Mouse (Mus musculus): ENCODE measurements at regions not wholly inside any gene's neighbourhood (a gene's known extent, or its start where the extent isn't known, plus 50 kb on each side); places are given as distances from the start of the nearest gene placed in this dataset.
"Not testable (repeated sequence)": the region's sequence is repeated elsewhere in the genome, so short reads cannot be mapped to it uniquely, and the experiment has no call there.

DNA sequence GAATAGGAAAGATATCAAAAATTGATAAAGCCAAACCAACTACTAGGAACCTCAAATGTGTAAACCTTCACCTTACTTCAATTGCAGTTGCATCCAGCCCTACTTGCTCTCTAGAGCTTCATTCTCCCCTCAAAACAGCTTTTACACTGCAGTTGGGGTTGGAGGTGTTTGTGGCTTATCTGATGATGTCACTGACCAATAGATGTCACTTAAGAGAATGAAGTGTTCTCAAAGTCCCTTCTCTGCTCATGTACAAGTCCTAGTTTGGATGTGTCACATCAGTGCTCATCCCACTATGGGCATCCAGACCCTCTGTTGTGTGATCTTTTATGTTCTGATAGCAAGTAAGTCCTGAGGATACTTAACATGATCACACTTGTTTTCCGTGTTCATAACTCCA lies 105.6 kb upstream of the 2210010C04Rik start:
- H3K4me2 ChIP-seq (ENCODE audit: low read depth, low read length) = no peak overlapping the region
- DNase-seq (ENCODE audit: low spot score) = no peak
- 92% methylated on average over 1 of the region's 1 CpGs for WGBS

GRCm38 (mm10) chr6:41137401-41137777 lies 102.1 kb upstream of the 2210010C04Rik start:
- WGBS = 41% methylated on average over 2 of the region's 2 CpGs
- not testable (repeated sequence) for H3K9ac ChIP-seq (ENCODE audit: low read depth, low read length); H3K27ac ChIP-seq (replicated peaks; ENCODE audit: low read depth, low read length); H3K36me3 ChIP-seq (ENCODE audit: control insufficient read depth, insufficient read depth, low read length); H3K4me1 ChIP-seq (ENCODE audit: control insufficient read depth, insufficient read depth, low read length); ATAC-seq (ENCODE audit: low read depth); DNase-seq (ENCODE audit: low spot score); H3K27me3 ChIP-seq (replicated peaks; ENCODE audit: control insufficient read depth, insufficient read depth, low read length); H3K4me3 ChIP-seq (ENCODE audit: low read depth, low read length); H3K4me2 ChIP-seq (ENCODE audit: low read depth, low read length); H3K9me3 ChIP-seq (ENCODE audit: control insufficient read depth, low read length)

More for the DNA sequence above, 105.6 kb upstream of the 2210010C04Rik start:
- Histone ChIP-seq H3K9me3 (ENCODE audit: control insufficient read depth, low read length) (no peaks in the 10 kb centered on the region), H3K27me3 (replicated peaks; ENCODE audit: control insufficient read depth, insufficient read depth, low read length) (no peaks in the 10 kb centered on the region), H3K27ac (replicated peaks; ENCODE audit: low read depth, low read length) (no peak overlapping the region), H3K4me1 (ENCODE audit: control insufficient read depth, insufficient read depth, low read length) (no peaks in the 10 kb centered on the region), H3K9ac (ENCODE audit: low read depth, low read length) (no peak overlapping the region), H3K4me3 (ENCODE audit: low read depth, low read length) (no peak overlapping the region), H3K36me3 (ENCODE audit: control insufficient read depth, insufficient read depth, low read length) (no peaks in the 10 kb centered on the region)
- no peak for ATAC-seq (ENCODE audit: low read depth)

GRCm38 (mm10) chr6:41136717-41137400 lies 101.5 kb upstream of the 2210010C04Rik start:
- Histone ChIP-seq H3K4me3 (ENCODE audit: low read depth, low read length) (no peak overlapping the region), H3K9ac (ENCODE audit: low read depth, low read length) (no peak overlapping the region), H3K36me3 (ENCODE audit: control insufficient read depth, insufficient read depth, low read length) (no peaks in the 10 kb centered on the region), H3K9me3 (ENCODE audit: control insufficient read depth, low read length) (no peaks in the 10 kb centered on the region), H3K4me2 (ENCODE audit: low read depth, low read length) (no peak overlapping the region), H3K27ac (replicated peaks; ENCODE audit: low read depth, low read length) (no peak overlapping the region), H3K4me1 (ENCODE audit: control insufficient read depth, insufficient read depth, low read length) (no peaks in the 10 kb centered on the region), H3K27me3 (replicated peaks; ENCODE audit: control insufficient read depth, insufficient read depth, low read length) (no peaks in the 10 kb centered on the region)
- ATAC-seq (ENCODE audit: low read depth) (no peak), DNase-seq (ENCODE audit: low spot score) (peak; percentile 70)
- 33% methylated on average over 6 of the region's 6 CpGs for WGBS

- no peak overlapping the region for H3K27ac ChIP-seq (replicated peaks; ENCODE audit: low read depth, low read length)
- H3K9me3 ChIP-seq (ENCODE audit: control insufficient read depth, low read length) = no peaks in the 10 kb centered on the region
- no peaks in the 10 kb centered on the region for H3K36me3 ChIP-seq (ENCODE audit: control insufficient read depth, insufficient read depth, low read length)
- no peaks in the 10 kb centered on the region for H3K27me3 ChIP-seq (replicated peaks; ENCODE audit: control insufficient read depth, insufficient read depth, low read length)
- no peak overlapping the region for H3K4me3 ChIP-seq (ENCODE audit: low read depth, low read length)
- DNase-seq (ENCODE audit: low spot score) = no peak
- no peak overlapping the region for H3K9ac ChIP-seq (ENCODE audit: low read depth, low read length)
- WGBS = 66% methylated on average over 4 of the region's 4 CpGs
- H3K4me1 ChIP-seq (ENCODE audit: control insufficient read depth, insufficient read depth, low read length) = no peaks in the 10 kb centered on the region
- H3K4me2 ChIP-seq (ENCODE audit: low read depth, low read length) = no peak overlapping the region
- ATAC-seq (ENCODE audit: low read depth) = no peak
Measured at GRCm38 (mm10) chr6:41135160-41135559, 99.9 kb upstream of the 2210010C04Rik start.

DNA sequence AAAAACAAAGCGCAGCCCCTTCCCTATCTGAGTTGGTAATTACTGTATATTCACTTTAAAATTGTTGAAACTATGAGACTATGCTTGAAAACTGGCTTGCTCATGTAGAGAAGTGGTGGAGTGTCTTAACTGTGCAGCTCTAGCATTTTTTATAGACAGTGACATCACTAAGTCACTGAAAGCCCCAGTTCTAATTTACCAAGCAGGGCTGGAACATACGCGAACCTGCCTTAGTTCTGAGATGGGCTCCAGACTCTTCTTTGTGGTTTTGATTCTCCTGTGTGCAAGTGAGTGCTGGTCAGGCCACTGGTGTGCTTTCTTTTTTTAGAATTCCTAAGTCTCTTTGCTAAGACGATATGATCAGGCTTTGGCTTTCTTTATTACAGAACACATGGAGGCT lies 94.6 kb upstream of the 2210010C04Rik start:
- Histone ChIP-seq H3K4me1 (ENCODE audit: control insufficient read depth, insufficient read depth, low read length) (no peaks in the 10 kb centered on the region), H3K36me3 (ENCODE audit: control insufficient read depth, insufficient read depth, low read length) (no peaks in the 10 kb centered on the region), H3K9ac (ENCODE audit: low read depth, low read length) (no peak overlapping the region), H3K27ac (replicated peaks; ENCODE audit: low read depth, low read length) (no peak overlapping the region), H3K27me3 (replicated peaks; ENCODE audit: control insufficient read depth, insufficient read depth, low read length) (no peaks in the 10 kb centered on the region), H3K9me3 (ENCODE audit: control insufficient read depth, low read length) (no peaks in the 10 kb centered on the region), H3K4me3 (ENCODE audit: low read depth, low read length) (no peak overlapping the region), H3K4me2 (ENCODE audit: low read depth, low read length) (no peak overlapping the region)
- ATAC-seq (ENCODE audit: low read depth) (no peak), DNase-seq (ENCODE audit: low spot score) (no peak)
- 82% methylated on average over 4 of the region's 4 CpGs for WGBS

DNA sequence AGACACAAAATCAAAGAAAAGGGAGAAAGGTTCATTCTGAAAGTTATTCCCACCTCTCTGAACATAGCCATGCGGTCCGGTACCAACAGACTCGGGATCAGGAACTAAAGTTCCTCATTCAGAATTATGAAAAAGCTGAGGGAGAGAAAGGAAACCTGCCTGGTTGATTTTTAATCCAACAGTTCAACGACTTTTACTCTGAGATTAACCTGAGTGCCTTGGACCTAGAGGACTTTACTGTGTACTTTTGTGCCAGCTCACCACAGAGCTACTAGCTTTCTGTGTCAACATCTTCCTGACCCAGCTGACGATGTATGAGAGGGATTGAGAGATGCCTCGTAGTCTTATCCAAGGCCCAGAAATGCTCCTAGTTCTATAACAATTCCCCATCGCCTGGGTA lies 92.5 kb upstream of the 2210010C04Rik start:
- WGBS = 79% methylated on average over 7 of the region's 7 CpGs
- Histone ChIP-seq H3K4me3 (ENCODE audit: low read depth, low read length) (no peak overlapping the region), H3K27me3 (replicated peaks; ENCODE audit: control insufficient read depth, insufficient read depth, low read length) (no peaks in the 10 kb centered on the region), H3K36me3 (ENCODE audit: control insufficient read depth, insufficient read depth, low read length) (no peaks in the 10 kb centered on the region), H3K4me2 (ENCODE audit: low read depth, low read length) (no peak overlapping the region), H3K9me3 (ENCODE audit: control insufficient read depth, low read length) (no peaks in the 10 kb centered on the region), H3K4me1 (ENCODE audit: control insufficient read depth, insufficient read depth, low read length) (no peaks in the 10 kb centered on the region), H3K27ac (replicated peaks; ENCODE audit: low read depth, low read length) (no peak overlapping the region), H3K9ac (ENCODE audit: low read depth, low read length) (no peak overlapping the region)
- ATAC-seq (ENCODE audit: low read depth) (no peak), DNase-seq (ENCODE audit: low spot score) (no peak)

- H3K4me3 ChIP-seq (ENCODE audit: low read depth, low read length) = no peak overlapping the region
- H3K36me3 ChIP-seq (ENCODE audit: control insufficient read depth, insufficient read depth, low read length) = no peaks in the 10 kb centered on the region
- H3K4me1 ChIP-seq (ENCODE audit: control insufficient read depth, insufficient read depth, low read length) = no peaks in the 10 kb centered on the region
- no peaks in the 10 kb centered on the region for H3K27me3 ChIP-seq (replicated peaks; ENCODE audit: control insufficient read depth, insufficient read depth, low read length)
- H3K27ac ChIP-seq (replicated peaks; ENCODE audit: low read depth, low read length) = no peak overlapping the region
- H3K4me2 ChIP-seq (ENCODE audit: low read depth, low read length) = no peak overlapping the region
- no peak for DNase-seq (ENCODE audit: low spot score)
- H3K9me3 ChIP-seq (ENCODE audit: control insufficient read depth, low read length) = no peaks in the 10 kb centered on the region
- ATAC-seq (ENCODE audit: low read depth) = no peak
- H3K9ac ChIP-seq (ENCODE audit: low read depth, low read length) = no peak overlapping the region
Measured at GRCm38 (mm10) chr6:41126855-41127254, 91.5 kb upstream of the 2210010C04Rik start.

DNA sequence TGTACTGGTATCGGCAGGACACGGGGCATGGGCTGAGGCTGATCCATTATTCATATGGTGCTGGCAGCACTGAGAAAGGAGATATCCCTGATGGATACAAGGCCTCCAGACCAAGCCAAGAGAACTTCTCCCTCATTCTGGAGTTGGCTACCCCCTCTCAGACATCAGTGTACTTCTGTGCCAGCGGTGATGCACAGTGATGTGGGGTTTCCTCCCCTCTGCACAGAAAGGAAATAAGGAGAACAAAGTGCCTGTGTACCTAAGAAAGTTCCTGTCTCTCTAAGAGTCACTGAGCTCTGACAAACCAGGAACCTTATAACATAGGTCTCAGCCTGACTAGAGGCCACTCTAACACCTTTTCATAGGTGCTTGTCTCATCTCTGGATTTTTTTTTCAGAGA lies 86.3 kb upstream of the 2210010C04Rik start:
- ATAC-seq (ENCODE audit: low read depth) = no peak
- WGBS = 88% methylated on average over 3 of the region's 3 CpGs
- H3K27me3 ChIP-seq (replicated peaks; ENCODE audit: control insufficient read depth, insufficient read depth, low read length) = no peaks in the 10 kb centered on the region

GRCm38 (mm10) chr6:41119176-41119575 lies 83.9 kb upstream of the 2210010C04Rik start:
- WGBS = 59% methylated on average over 2 of the region's 2 CpGs
- DNase-seq (ENCODE audit: low spot score) = no peak
- Histone ChIP-seq H3K36me3 (ENCODE audit: control insufficient read depth, insufficient read depth, low read length) (no peaks in the 10 kb centered on the region), H3K4me3 (ENCODE audit: low read depth, low read length) (no peak overlapping the region), H3K27ac (replicated peaks; ENCODE audit: low read depth, low read length) (no peak overlapping the region), H3K9me3 (ENCODE audit: control insufficient read depth, low read length) (no peaks in the 10 kb centered on the region), H3K4me1 (ENCODE audit: control insufficient read depth, insufficient read depth, low read length) (no peaks in the 10 kb centered on the region), H3K27me3 (replicated peaks; ENCODE audit: control insufficient read depth, insufficient read depth, low read length) (no peaks in the 10 kb centered on the region), H3K9ac (ENCODE audit: low read depth, low read length) (no peak overlapping the region), H3K4me2 (ENCODE audit: low read depth, low read length) (no peak overlapping the region)
- no peak for ATAC-seq (ENCODE audit: low read depth)

More for the DNA sequence above, 86.3 kb upstream of the 2210010C04Rik start:
- H3K4me3 ChIP-seq (ENCODE audit: low read depth, low read length) = no peak overlapping the region
- no peaks in the 10 kb centered on the region for H3K9me3 ChIP-seq (ENCODE audit: control insufficient read depth, low read length)
- H3K9ac ChIP-seq (ENCODE audit: low read depth, low read length) = no peak overlapping the region
- H3K4me1 ChIP-seq (ENCODE audit: control insufficient read depth, insufficient read depth, low read length) = no peaks in the 10 kb centered on the region
- H3K36me3 ChIP-seq (ENCODE audit: control insufficient read depth, insufficient read depth, low read length) = no peaks in the 10 kb centered on the region
- DNase-seq (ENCODE audit: low spot score) = no peak
- no peak overlapping the region for H3K4me2 ChIP-seq (ENCODE audit: low read depth, low read length)
- no peak overlapping the region for H3K27ac ChIP-seq (replicated peaks; ENCODE audit: low read depth, low read length)
